Mouse (Mus musculus) cerebellum, postnatal 4 days (tissue): ENCODE measurements around the gene Nat8l.
A peak's percentile ranks its signal among the peaks of the same experiment; 100 is the strongest.
"Not testable (repeated sequence)": the region's sequence is repeated elsewhere in the genome, so short reads cannot be mapped to it uniquely, and the experiment has no call there.

Source experiments
- DNase-seq, 2 experiments: peaks; one replicate each; pipeline ENCODE4 v3.0.0; 2022; ENCODE audit warnings: low spot score in 2 of 2, mixed read lengths in 1 of 2

Nat8l gene

GRCm38 (mm10) chr5:33995843-33996693 is at the start of gene Nat8l:
Nat8l (plus strand) TSS chr5:33995984.
- DNase-seq = peak; percentile 66 to 84

GRCm38 (mm10) chr5:33947035-33947434 is 48.7 kb upstream of the Nat8l start:
- not testable (repeated sequence) for DNase-seq

GRCm38 (mm10) chr5:33948314-33948713 is 47.5 kb upstream of the Nat8l start:
- DNase-seq = no peak

GRCm38 (mm10) chr5:33953471-33954185 is 42.2 kb upstream of the Nat8l start:
- no peak for DNase-seq

GRCm38 (mm10) chr5:33954354-33954753 is 41.4 kb upstream of the Nat8l start:
- peak; percentile 60 to 88 for DNase-seq

- DNase-seq = no peak
These were observed 39.9 kb upstream of the Nat8l start for GRCm38 (mm10) chr5:33955868-33956267.

- DNase-seq = no peak
These were observed 36.4 kb upstream of the Nat8l start for GRCm38 (mm10) chr5:33959382-33959781.

GRCm38 (mm10) chr5:33974736-33975135 is 21.0 kb upstream of the Nat8l start:
- no peak for DNase-seq

GRCm38 (mm10) chr5:33976267-33976666 is 19.5 kb upstream of the Nat8l start:
- no peak for DNase-seq

GRCm38 (mm10) chr5:33982731-33983259 is 13.0 kb upstream of the Nat8l start:
- DNase-seq = no peak

- DNase-seq = peak; percentile 89 to 94
These were observed 12.3 kb upstream of the Nat8l start, which contains the start of gene Gm1673 for GRCm38 (mm10) chr5:33983309-33984121. Gm1673 (plus strand) TSS chr5:33983433.

GRCm38 (mm10) chr5:33994671-33995625 is 836 bp upstream of the Nat8l start:
- DNase-seq = peak in 1 of 2 experiments; percentile 67

- no peak for DNase-seq
These were observed 886 bp downstream of the Nat8l start for GRCm38 (mm10) chr5:33996694-33997045.

GRCm38 (mm10) chr5:33997051-33997741 is 1.4 kb downstream of the Nat8l start:
- peak; percentile 49 to 62 for DNase-seq

GRCm38 (mm10) chr5:33997829-33998504 is 2.2 kb downstream of the Nat8l start:
- no peak for DNase-seq

- DNase-seq = no peak
These were observed 2.7 kb downstream of the Nat8l start for GRCm38 (mm10) chr5:33998505-33998877.

- DNase-seq = no peak
These were observed 3.8 kb downstream of the Nat8l start for GRCm38 (mm10) chr5:33999466-34000090.

- DNase-seq = no peak
These were observed 5.0 kb downstream of the Nat8l start for GRCm38 (mm10) chr5:34000809-34001208.

GRCm38 (mm10) chr5:34001401-34001800 is 5.6 kb downstream of the Nat8l start:
- DNase-seq = no peak
